Mouse (Mus musculus): ENCODE measurements around the gene Pik3c2g. TPM values are rescaled to one million over a fixed set of nuclear protein-coding genes. Genes with fewer than 3 reads are reported as not detected.

Pik3c2g gene
- polyA plus RNA-seq, 1 experiment from 2014 or later = 1.0 TPM

DNA sequence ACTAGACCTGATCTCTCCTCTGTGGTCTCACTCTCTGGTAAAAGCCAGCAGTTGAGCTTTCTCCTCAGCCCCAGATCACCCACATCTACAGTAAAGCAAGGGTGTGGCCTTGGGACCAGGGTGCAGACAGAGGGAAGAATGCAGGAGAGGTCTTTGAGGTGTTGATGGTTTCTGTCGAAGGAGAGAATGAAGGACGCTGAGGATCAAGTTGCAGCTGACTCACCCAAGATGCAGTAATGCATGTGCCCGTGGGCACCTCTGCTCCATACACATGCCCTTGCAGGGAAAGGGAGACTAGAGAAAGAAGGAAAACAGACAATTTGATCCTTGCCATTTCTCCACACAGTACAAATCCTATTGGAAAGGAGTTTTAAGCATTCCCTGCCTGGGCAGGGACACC is 5.1 kb downstream of the Pik3c2g start:
- Histone ChIP-seq H3K27me3 (no peaks in the 10 kb centered on the region), H3K36me3 (no peaks in the 10 kb centered on the region), H3K4me1 (replicated peaks) (no peaks in the 10 kb centered on the region), H3K4me3 (replicated peaks) (no peak overlapping the region), H3K9ac (no peak overlapping the region), H3K4me2 (no peak overlapping the region), H3K27ac (no peak overlapping the region), H3K9me3 (replicated peaks) (no peaks in the 10 kb centered on the region)
- ATAC-seq (ENCODE audit: low read depth) (no peak), DNase-seq (no peak)
- 36% methylated on average over 3 of the region's 3 CpGs for WGBS (ENCODE audit: insufficient replicate concordance)

DNA sequence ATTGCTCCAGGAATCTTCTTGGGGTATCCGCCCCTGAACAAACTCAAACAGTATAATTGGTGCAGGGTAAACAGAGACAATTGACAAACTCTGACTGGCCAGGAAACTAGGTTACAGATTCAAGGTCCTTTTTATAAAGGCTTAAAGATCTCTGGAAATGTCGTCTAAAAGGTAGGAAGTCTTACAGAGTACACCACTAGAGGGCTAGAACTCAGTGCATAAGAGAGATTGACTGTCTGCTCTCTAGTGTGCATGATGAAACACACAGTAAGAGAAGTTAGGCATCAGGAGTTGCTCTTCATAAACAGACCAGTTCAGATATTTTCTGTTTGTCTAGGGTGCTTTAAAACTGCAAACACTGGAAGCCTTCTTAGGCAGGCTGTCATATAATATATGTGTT is 9.4 kb downstream of the Pik3c2g start:
- 29% methylated on average over 2 of the region's 2 CpGs for whole genome bisulfite sequencing (ENCODE audit: insufficient replicate concordance)
- Histone ChIP-seq H3K9me3 (replicated peaks) (no peaks in the 10 kb centered on the region), H3K9ac (no peak overlapping the region), H3K4me3 (replicated peaks) (no peak overlapping the region), H3K36me3 (no peaks in the 10 kb centered on the region), H3K27ac (no peak overlapping the region), H3K4me2 (no peak overlapping the region), H3K27me3 (no peaks in the 10 kb centered on the region), H3K4me1 (replicated peaks) (no peaks in the 10 kb centered on the region)
- ATAC-seq (ENCODE audit: low read depth) = no peak
- DNase-seq = no peak

DNA sequence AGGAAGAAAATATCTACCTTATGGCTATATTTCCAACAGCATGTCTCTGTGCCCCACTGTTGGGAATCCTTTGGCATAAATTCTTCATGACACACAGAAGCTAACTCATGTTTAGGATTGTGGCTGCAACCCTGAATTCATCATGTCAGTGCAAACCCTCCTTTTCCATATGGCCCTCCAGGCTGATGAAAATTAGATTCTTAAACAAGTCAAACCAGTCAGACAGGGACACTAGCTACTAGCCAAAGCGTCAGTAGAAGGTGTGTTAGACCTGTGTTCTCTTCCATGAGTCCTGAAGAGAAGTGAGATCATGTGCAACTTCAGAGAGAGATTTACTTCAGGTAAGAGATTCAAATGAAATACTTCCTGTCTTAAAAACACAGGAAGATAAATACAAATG is 12.2 kb downstream of the Pik3c2g start:
- H3K9me3 ChIP-seq (replicated peaks) = no peaks in the 10 kb centered on the region
- no peak overlapping the region for H3K27ac ChIP-seq
- no peak overlapping the region for H3K4me3 ChIP-seq (replicated peaks)
- H3K9ac ChIP-seq = no peak overlapping the region
- ATAC-seq (ENCODE audit: low read depth) (no peak), DNase-seq (no peak)
- H3K36me3 ChIP-seq = no peaks in the 10 kb centered on the region
- WGBS (ENCODE audit: insufficient replicate concordance) = 50% methylated on average over 1 of the region's 1 CpGs
- no peaks in the 10 kb centered on the region for H3K4me1 ChIP-seq (replicated peaks)
- H3K4me2 ChIP-seq = no peak overlapping the region
- no peaks in the 10 kb centered on the region for H3K27me3 ChIP-seq

DNA sequence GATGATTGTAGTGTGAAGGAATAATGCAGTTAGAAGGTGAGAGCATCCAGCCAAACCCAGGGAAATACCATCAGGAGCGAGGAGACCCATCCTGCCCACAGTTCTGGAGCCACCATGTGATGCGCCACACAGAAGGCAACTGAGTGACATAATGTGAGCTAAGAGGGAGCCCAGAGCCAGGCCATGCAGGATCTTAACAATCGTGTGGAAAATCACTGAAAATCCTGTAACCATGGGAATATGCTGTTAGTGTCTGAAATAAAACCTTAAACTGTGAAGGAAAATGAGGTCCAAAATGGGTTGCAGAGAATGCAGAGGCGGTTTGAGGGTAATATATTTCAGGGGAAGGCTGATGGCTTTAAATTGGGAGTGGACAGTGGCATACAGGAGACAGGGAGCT is 31.8 kb downstream of the Pik3c2g start:
- H3K4me3 ChIP-seq (replicated peaks) = no peak overlapping the region
- ATAC-seq (ENCODE audit: low read depth) (no peak), DNase-seq (no peak)
- no peaks in the 10 kb centered on the region for H3K9me3 ChIP-seq (replicated peaks)
- no peak overlapping the region for H3K9ac ChIP-seq
- 55% methylated on average over 4 of the region's 4 CpGs for WGBS (ENCODE audit: insufficient replicate concordance)
- no peaks in the 10 kb centered on the region for H3K4me1 ChIP-seq (replicated peaks)
- no peaks in the 10 kb centered on the region for H3K36me3 ChIP-seq
- H3K27ac ChIP-seq = no peak overlapping the region
- H3K27me3 ChIP-seq = no peaks in the 10 kb centered on the region
- H3K4me2 ChIP-seq = no peak overlapping the region

DNA sequence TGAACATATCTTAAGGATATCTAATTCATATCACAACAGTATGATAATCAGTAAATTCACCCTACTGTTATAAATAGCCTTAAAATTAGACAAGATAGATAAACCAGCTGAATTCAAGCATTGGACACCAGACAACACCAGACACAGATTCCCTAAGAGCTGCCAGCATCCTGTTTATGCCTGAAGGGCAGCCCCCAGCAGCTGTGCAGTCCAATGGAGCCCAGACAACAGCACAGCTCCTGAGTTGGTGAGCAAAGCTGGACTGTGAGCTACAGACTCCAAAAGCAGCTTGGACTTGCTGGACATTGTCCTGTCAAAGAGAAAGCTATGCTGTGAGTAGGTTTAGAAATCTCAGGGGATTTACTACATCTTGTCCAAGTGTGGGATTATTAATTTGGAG is 37.7 kb downstream of the Pik3c2g start:
- H3K27me3 ChIP-seq = no peaks in the 10 kb centered on the region
- ATAC-seq (ENCODE audit: low read depth) = no peak
- H3K9ac ChIP-seq = no peak overlapping the region
- H3K36me3 ChIP-seq = no peaks in the 10 kb centered on the region
- no peak overlapping the region for H3K27ac ChIP-seq
- no peak overlapping the region for H3K4me2 ChIP-seq
- H3K4me1 ChIP-seq (replicated peaks) = no peaks in the 10 kb centered on the region
- H3K9me3 ChIP-seq (replicated peaks) = no peaks in the 10 kb centered on the region
- no peak overlapping the region for H3K4me3 ChIP-seq (replicated peaks)
- DNase-seq = no peak

DNA sequence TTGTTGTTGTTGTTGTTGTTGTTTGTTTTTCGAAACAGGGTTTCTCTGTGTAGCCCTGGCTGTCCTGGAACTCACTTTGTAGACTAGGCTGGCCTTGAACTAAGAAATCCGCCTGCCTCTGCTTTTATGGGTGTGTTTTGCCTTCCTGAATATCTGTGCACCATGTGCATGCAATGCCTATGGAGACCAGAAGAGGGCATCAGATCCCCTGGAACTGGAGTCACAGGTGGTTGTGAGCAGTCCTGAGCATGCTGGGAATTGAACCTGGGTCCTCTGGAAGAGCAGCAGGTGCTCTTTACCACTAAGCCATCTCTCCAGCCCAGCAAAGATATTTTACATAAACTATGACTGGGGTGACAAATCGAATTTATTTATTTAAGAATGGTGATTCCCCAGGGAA is 47.5 kb downstream of the Pik3c2g start:
- no peak overlapping the region for H3K27ac ChIP-seq
- ATAC-seq (ENCODE audit: low read depth) = no peak
- H3K4me1 ChIP-seq (replicated peaks) = no peaks in the 10 kb centered on the region
- WGBS (ENCODE audit: insufficient replicate concordance) = 44% methylated on average over 3 of the region's 3 CpGs
- no peaks in the 10 kb centered on the region for H3K36me3 ChIP-seq
- no peak overlapping the region for H3K9ac ChIP-seq
- no peak overlapping the region for H3K4me2 ChIP-seq
- no peaks in the 10 kb centered on the region for H3K27me3 ChIP-seq
- DNase-seq = no peak
- no peaks in the 10 kb centered on the region; the same call in 1 of the 2 replicates for H3K9me3 ChIP-seq (replicated peaks)
- no peak overlapping the region for H3K4me3 ChIP-seq (replicated peaks)

DNA sequence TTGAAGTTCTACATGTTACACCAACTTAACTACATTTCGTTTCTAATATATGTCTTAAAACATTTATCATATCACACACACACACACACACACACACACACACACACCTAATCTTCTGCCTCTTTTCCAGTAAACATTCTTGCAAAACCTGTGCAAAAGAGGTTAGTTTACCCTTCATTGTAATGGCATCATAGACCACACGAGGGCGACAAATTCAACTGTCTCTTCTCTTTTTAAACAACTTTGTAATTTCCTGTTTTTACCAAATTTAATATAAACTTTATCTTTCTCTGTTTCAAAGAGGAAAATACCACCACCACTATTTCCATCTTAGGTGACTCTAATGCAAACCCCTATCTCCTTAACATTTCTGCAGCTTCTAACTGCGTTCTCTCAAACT is 68.4 kb downstream of the Pik3c2g start:
- no peak overlapping the region for H3K27ac ChIP-seq
- ATAC-seq (ENCODE audit: low read depth) = no peak
- no peaks in the 10 kb centered on the region for H3K4me1 ChIP-seq (replicated peaks)
- no peaks in the 10 kb centered on the region; the same call in 1 of the 2 replicates for H3K9me3 ChIP-seq (replicated peaks)
- H3K9ac ChIP-seq = no peak overlapping the region
- 0 out of 2 replicates have a peak, but pooled peaks cover 3% of the 10 kb centered on the region for H3K36me3 ChIP-seq
- 30% methylated on average over 4 of the region's 4 CpGs for WGBS (ENCODE audit: insufficient replicate concordance)
- no peak for DNase-seq
- no peak overlapping the region for H3K4me2 ChIP-seq
- no peak overlapping the region for H3K4me3 ChIP-seq (replicated peaks)
- H3K27me3 ChIP-seq = no peaks in the 10 kb centered on the region

DNA sequence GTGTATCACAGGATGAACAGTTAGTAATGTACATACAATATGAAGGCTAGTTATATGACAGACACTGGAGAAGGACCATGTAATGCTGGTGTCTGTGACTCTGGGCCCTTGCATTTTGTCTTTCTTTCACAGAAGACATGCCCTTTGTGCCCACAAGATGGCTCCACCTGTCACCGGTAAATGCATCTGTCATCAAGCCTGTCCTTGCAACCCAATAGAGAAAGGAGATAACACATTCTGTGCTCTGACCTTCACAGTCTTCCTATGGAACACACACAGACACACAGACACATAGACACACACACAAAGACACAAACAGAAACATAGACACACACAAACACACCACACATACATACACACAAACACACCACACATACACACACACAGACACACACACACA is 75.4 kb downstream of the Pik3c2g start:
- Histone ChIP-seq H3K36me3 (0 out of 2 replicates have a peak, but pooled peaks cover 3% of the 10 kb centered on the region), H3K9ac (no peak overlapping the region), H3K4me3 (replicated peaks) (no peak overlapping the region), H3K4me2 (no peak overlapping the region), H3K27ac (no peak overlapping the region), H3K27me3 (no peaks in the 10 kb centered on the region), H3K4me1 (replicated peaks) (no peaks in the 10 kb centered on the region), H3K9me3 (replicated peaks) (no peaks in the 10 kb centered on the region)
- DNase-seq = no peak
- WGBS (ENCODE audit: insufficient replicate concordance) = 50% methylated on average over 1 of the region's 1 CpGs
- no peak for ATAC-seq (ENCODE audit: low read depth)

DNA sequence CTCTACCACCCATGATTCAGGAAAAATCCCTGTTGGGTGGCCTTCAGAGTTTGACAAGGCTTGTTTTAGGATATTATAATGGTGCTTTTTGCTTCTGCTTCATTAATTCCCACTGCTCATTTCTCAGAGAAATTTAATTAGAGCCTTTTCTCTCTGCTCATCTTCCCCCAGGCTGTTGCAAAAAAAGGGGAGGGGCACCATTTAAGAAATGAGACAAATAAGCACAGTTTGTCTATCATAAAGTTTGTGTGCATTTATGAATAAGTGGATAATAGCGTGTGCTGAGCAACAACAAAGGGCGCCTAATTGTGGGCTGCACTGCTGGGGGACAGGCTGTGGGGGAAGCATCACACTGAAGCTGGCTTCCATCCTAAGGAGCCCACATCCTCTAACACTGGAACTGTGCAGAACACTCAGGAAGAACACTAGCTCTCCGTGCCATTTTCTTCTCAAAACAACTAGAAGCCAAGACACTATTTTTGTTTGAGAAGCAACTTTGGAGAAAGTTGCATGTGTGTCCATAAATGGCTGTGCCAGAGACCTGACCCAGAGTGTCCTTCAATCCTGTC is 131.5 kb downstream of the Pik3c2g start:
- no peaks in the 10 kb centered on the region for H3K4me1 ChIP-seq (replicated peaks)
- DNase-seq (no peak), ATAC-seq (ENCODE audit: low read depth) (no peak)
- H3K4me3 ChIP-seq (replicated peaks) = no peak overlapping the region
- no peaks in the 10 kb centered on the region for H3K36me3 ChIP-seq
- no peak overlapping the region for H3K9ac ChIP-seq
- H3K27ac ChIP-seq = no peak overlapping the region
- H3K4me2 ChIP-seq = no peak overlapping the region
- H3K27me3 ChIP-seq = no peaks in the 10 kb centered on the region
- 57% methylated on average over 3 of the region's 3 CpGs for WGBS (ENCODE audit: insufficient replicate concordance)
- H3K9me3 ChIP-seq (replicated peaks) = 0 out of 2 replicates have a peak, but pooled peaks cover 4% of the 10 kb centered on the region

DNA sequence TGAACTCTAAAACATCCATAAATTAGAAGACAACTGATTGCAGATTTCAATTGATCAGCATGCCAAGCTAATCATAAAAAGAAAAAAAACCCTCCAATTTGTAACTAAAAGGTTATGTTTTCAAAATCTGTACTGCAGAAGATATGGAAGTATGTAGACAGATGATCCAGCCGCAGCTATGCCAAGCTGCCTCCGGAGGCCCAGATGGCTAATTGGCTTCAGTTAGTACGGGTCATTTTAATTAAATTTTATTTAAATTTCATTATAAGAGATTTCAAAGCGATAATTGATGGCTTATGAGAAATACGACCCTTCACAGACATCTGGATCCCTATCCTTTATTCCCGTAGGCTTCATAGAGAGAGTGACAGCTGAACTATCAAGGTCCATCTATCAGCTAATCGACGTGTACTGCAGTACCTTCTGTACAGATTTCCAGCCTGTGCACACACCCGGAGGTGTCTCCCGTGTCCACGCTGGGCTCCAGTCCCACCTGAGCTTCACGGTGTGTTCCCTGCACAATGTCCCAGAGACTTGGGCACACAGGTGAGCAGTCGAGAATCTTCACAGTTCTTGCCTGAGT is 132.7 kb downstream of the Pik3c2g start:
- no peak for ATAC-seq (ENCODE audit: low read depth)

DNA sequence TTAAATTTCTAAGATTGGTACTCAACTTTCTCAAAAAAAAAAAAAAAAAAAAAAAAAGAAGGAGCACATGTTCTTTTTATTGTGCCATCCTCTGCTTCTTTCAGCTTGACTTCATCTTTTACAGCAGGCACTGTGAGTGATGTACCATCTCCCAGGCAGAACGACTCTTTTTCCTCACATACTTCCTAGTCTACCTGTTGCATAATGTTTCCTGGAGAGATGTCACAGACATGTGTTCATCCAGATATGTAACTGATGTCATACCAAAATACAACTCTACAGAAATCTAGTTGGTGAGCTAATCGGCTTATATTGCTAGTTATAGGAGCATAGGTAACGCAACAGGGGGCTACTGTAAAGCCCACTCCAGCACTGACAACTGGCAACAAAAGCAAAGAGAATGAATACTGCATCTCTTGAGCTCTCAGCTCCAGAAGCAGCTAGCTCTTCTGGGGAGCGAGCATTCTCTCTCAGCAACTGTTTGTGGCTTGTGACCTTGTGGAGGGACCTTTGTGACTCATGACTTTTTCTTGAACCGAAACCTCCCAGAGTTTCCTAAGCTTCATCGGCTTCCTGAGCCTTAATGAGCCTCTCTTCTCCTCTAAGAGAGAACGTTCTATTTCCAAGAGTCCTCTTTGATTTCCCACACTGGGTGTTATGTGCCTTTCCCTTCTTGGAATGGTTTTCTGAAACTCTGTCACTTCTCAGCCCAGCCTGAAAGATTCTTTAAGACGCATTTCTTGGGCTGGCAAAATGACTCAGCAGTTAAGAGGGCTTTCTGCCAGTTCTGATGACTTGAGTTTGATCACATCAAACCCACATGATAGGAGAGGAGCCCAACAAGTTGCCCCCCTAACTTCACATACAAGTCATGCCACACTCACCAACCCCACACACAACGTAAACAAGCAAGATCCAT is 148.9 kb downstream of the Pik3c2g start:
- no peak overlapping the region for H3K4me2 ChIP-seq
- no peaks in the 10 kb centered on the region for H3K9me3 ChIP-seq (replicated peaks)
- no peak for DNase-seq
- WGBS (ENCODE audit: insufficient replicate concordance) = 61% methylated on average over 9 of the region's 9 CpGs
- no peak for ATAC-seq (ENCODE audit: low read depth)
- no peak overlapping the region for H3K9ac ChIP-seq
- no peak overlapping the region for H3K27ac ChIP-seq
- no peaks in the 10 kb centered on the region for H3K27me3 ChIP-seq
- H3K4me1 ChIP-seq (replicated peaks) = no peaks in the 10 kb centered on the region
- no peaks in the 10 kb centered on the region for H3K36me3 ChIP-seq
- no peak overlapping the region for H3K4me3 ChIP-seq (replicated peaks)

More for the DNA sequence above, 132.7 kb downstream of the Pik3c2g start:
- no peak overlapping the region for H3K9ac ChIP-seq
- H3K4me1 ChIP-seq (replicated peaks) = no peaks in the 10 kb centered on the region
- no peak overlapping the region for H3K4me3 ChIP-seq (replicated peaks)
- no peak for DNase-seq
- 0 out of 2 replicates have a peak, but pooled peaks cover 4% of the 10 kb centered on the region for H3K9me3 ChIP-seq (replicated peaks)
- no peak overlapping the region for H3K27ac ChIP-seq
- H3K36me3 ChIP-seq = no peaks in the 10 kb centered on the region
- 74% methylated on average over 13 of the region's 13 CpGs for WGBS (ENCODE audit: insufficient replicate concordance)
- H3K4me2 ChIP-seq = no peak overlapping the region
- H3K27me3 ChIP-seq = no peaks in the 10 kb centered on the region
